ENCODE assay signal across 9 mouse cellular contexts in genomic region chr5:114134091-114134534, GRCm38 (mm10). TPM values are rescaled to one million over a fixed set of nuclear protein-coding genes. Genes with fewer than 3 reads are reported as not detected.
DNase-seq lines count a peak whose midpoint lies in the region; ATAC-seq and TF ChIP-seq lines count a peak whose summit lies in the region.
"Had no signal": no experiment of that assay in that cellular context is flagged by ENCODE, and none has a peak within 500 bp of the region (broad histone marks: within the 10 kb centered on the region; RNA-seq: fewer than 3 reads in every experiment).

No protein-coding gene starts in this region.

- TF ChIP-seq POLR2A in bone marrow macrophage, adult 2 months (IDR thresholded peaks at IDR 0.05; ENCODE audit: borderline replicate concordance, low read depth, low read length) = no peak
- TF ChIP-seq POLR2A in olfactory bulb, adult 2 months (IDR thresholded peaks at IDR 0.05; ENCODE audit: insufficient read depth, low read depth, low read length) = no peak

- no peak overlapping the region for H3K4me2 ChIP-seq in kidney, embryonic 14.5 days (replicated peaks; ENCODE audit: low read depth, low read length)
- H3K4me2 ChIP-seq in hindbrain, embryonic 16.5 days (ENCODE audit: low read length) = no peak overlapping the region
- H3K4me2 ChIP-seq: lung, embryonic 15.5 days had no signal

- peak; percentile 60 for TF ChIP-seq CTCF in E14TG2a.4 (conservative IDR thresholded peaks at IDR 0.05; ENCODE audit: low read length)
- TF ChIP-seq CTCF in bone marrow macrophage, adult 2 months (IDR thresholded peaks at IDR 0.05; ENCODE audit: low read depth, low read length) = peak; percentile 31; the same call in 1 of the 2 replicates
- TF ChIP-seq CTCF in olfactory bulb, adult 2 months (IDR thresholded peaks at IDR 0.05; ENCODE audit: insufficient read depth, low read depth, low read length) = peak; percentile 55

- peaks cover 23% of the 10 kb centered on the region for H3K4me1 ChIP-seq in kidney, embryonic 14.5 days (ENCODE audit: control insufficient read depth, insufficient read depth, low read length)
- H3K4me1 ChIP-seq in E14TG2a.4 (replicated peaks; ENCODE audit: low read depth, low read length) = peaks cover 85% of the 10 kb centered on the region
- H3K4me1 ChIP-seq in bone marrow macrophage, adult 2 months (ENCODE audit: control insufficient read depth, insufficient read depth, low read length) = peaks cover 7% of the 10 kb centered on the region; the same call in 1 of the 2 replicates
- H3K4me1 ChIP-seq in olfactory bulb, adult 2 months (ENCODE audit: control insufficient read depth, insufficient read depth, low read length) = peaks cover 45% of the 10 kb centered on the region
- peaks cover 21% of the 10 kb centered on the region for H3K4me1 ChIP-seq in hindbrain, embryonic 16.5 days (ENCODE audit: control insufficient read depth, insufficient read depth, low read depth, low read length)

- no peaks in the 10 kb centered on the region for H3K27me3 ChIP-seq in kidney, embryonic 14.5 days (ENCODE audit: control insufficient read depth, insufficient read depth, low read length)
- H3K27me3 ChIP-seq in E14TG2a.4 (ENCODE audit: insufficient read depth, low read length) = no peaks in the 10 kb centered on the region
- no peaks in the 10 kb centered on the region for H3K27me3 ChIP-seq in hindbrain, embryonic 16.5 days (replicated peaks; ENCODE audit: control insufficient read depth, insufficient read depth, low read length)
- H3K27me3 ChIP-seq: lung, embryonic 15.5 days had no signal

- H3K36me3 ChIP-seq in kidney, embryonic 14.5 days (ENCODE audit: control insufficient read depth, insufficient read depth, low read length) = peaks cover 35% of the 10 kb centered on the region
- peaks cover 71% of the 10 kb centered on the region for H3K36me3 ChIP-seq in E14TG2a.4 (ENCODE audit: insufficient read depth, low read length)
- no peaks in the 10 kb centered on the region for H3K36me3 ChIP-seq in hindbrain, embryonic 16.5 days (ENCODE audit: control insufficient read depth, insufficient read depth, low read length)

- intact Hi-C loops in gastrocnemius, postnatal 36 days (cut with DNase I) = no loop called here

- H3K9me3 ChIP-seq in kidney, embryonic 14.5 days (ENCODE audit: control insufficient read depth, low read length) = no peaks in the 10 kb centered on the region
- no peaks in the 10 kb centered on the region for H3K9me3 ChIP-seq in E14TG2a.4 (ENCODE audit: low read length)
- no peaks in the 10 kb centered on the region for H3K9me3 ChIP-seq in hindbrain, embryonic 16.5 days (ENCODE audit: control insufficient read depth, low read length)
- H3K9me3 ChIP-seq: lung, embryonic 15.5 days had no signal

- H3K4me3 ChIP-seq in kidney, embryonic 14.5 days (ENCODE audit: low read length) = no peak overlapping the region
- H3K4me3 ChIP-seq in E14TG2a.4 (replicated peaks; ENCODE audit: low read length) = no peak overlapping the region
- no peak overlapping the region for H3K4me3 ChIP-seq in bone marrow macrophage, adult 2 months (ENCODE audit: insufficient read depth, low read length)
- no peak overlapping the region for H3K4me3 ChIP-seq in olfactory bulb, adult 2 months (ENCODE audit: insufficient read depth, low read depth, low read length)
- H3K4me3 ChIP-seq in hindbrain, embryonic 16.5 days (ENCODE audit: low read length) = no peak overlapping the region
- H3K4me3 ChIP-seq: lung, embryonic 15.5 days had no signal

- H3K9ac ChIP-seq in kidney, embryonic 14.5 days (ENCODE audit: low read depth, low read length) = no peak overlapping the region
- H3K9ac ChIP-seq in hindbrain, embryonic 16.5 days (ENCODE audit: low read depth, low read length) = no peak overlapping the region
- H3K9ac ChIP-seq: lung, embryonic 15.5 days had no signal

- H3K27ac ChIP-seq in kidney, embryonic 14.5 days (ENCODE audit: low read depth, low read length) = no peak overlapping the region
- H3K27ac ChIP-seq in bone marrow macrophage, adult 2 months (ENCODE audit: insufficient read depth, low read depth, low read length) = no peak overlapping the region
- no peak overlapping the region for H3K27ac ChIP-seq in olfactory bulb, adult 2 months (ENCODE audit: insufficient read depth, low read depth, low read length)
- no peak overlapping the region for H3K27ac ChIP-seq in hindbrain, embryonic 16.5 days (ENCODE audit: low read depth, low read length)
- H3K27ac ChIP-seq: lung, embryonic 15.5 days had no signal

- no peak for ATAC-seq in kidney, embryonic 14.5 days (ENCODE audit: low FRiP score, low TSS enrichment)
- no peak for ATAC-seq in hindbrain, embryonic 16.5 days

- peak; percentile 65 for DNase-seq in kidney, adult 18-20 months
- peak; percentile 47 to 53 for DNase-seq in gastrocnemius, postnatal 36 days
- peak; percentile 58 to 65 for DNase-seq in kidney, postnatal 25 days

- WGBS in kidney, embryonic 14.5 days = 67% methylated on average over 6 of the region's 6 CpGs
- 40% methylated on average over 6 of the region's 6 CpGs for WGBS in olfactory bulb, adult 2 months
- WGBS in hindbrain, embryonic 16.5 days = 70% methylated on average over 6 of the region's 6 CpGs

RNA-seq across cellular contexts. Expression of gene Ung, which starts 3.9 kb away (rescaled TPM):
- polyA plus RNA-seq in kidney, embryonic 14.5 days (2014; fragmentation: Nextera tagmentation; extraction: Ambion mirVana) = 38.1 and 44.6 TPM in 2 replicates
- 1.8 and 3.5 TPM in 2 replicates for polyA plus RNA-seq in bone marrow macrophage, adult 2 months (2012; ENCODE audit: insufficient read depth, insufficient read length, missing spikeins)
- 10 to 100 TPM in 1 of 2 experiments, 1 to 10 TPM in 1; 9.7 to 13.2 TPM for total RNA-seq in gastrocnemius, postnatal 36 days (2021)
- polyA plus RNA-seq in olfactory bulb, adult 2 months (2012; ENCODE audit: insufficient read depth, insufficient read length, low replicate concordance, missing spikeins) = not detected in 2 replicates
- 12.1 and 14.4 TPM in 2 replicates for polyA plus RNA-seq in hindbrain, embryonic 16.5 days (2015; fragmentation: Nextera tagmentation; extraction: Ambion mirVana)

RNA-seq across cellular contexts. Expression of gene Alkbh2, which starts 6.1 kb away (rescaled TPM):
- polyA plus RNA-seq in kidney, embryonic 14.5 days (2014; fragmentation: Nextera tagmentation; extraction: Ambion mirVana) = 11.6 and 13.3 TPM in 2 replicates
- 3.3 and 4.2 TPM in 2 replicates for polyA plus RNA-seq in bone marrow macrophage, adult 2 months (2012; ENCODE audit: insufficient read depth, insufficient read length, missing spikeins)
- under 1 TPM; 0.59 to 0.69 TPM for total RNA-seq in gastrocnemius, postnatal 36 days (2021)
- not detected in 2 replicates for polyA plus RNA-seq in olfactory bulb, adult 2 months (2012; ENCODE audit: insufficient read depth, insufficient read length, low replicate concordance, missing spikeins)
- polyA plus RNA-seq in hindbrain, embryonic 16.5 days (2015; fragmentation: Nextera tagmentation; extraction: Ambion mirVana) = 4.9 and 6.4 TPM in 2 replicates

RNA-seq across cellular contexts. Expression of gene Acacb, which starts 12.2 kb away (rescaled TPM):
- polyA plus RNA-seq in kidney, embryonic 14.5 days (2014; fragmentation: Nextera tagmentation; extraction: Ambion mirVana) = 4.4 and 4.8 TPM in 2 replicates
- polyA plus RNA-seq in bone marrow macrophage, adult 2 months (2012; ENCODE audit: insufficient read depth, insufficient read length, missing spikeins) = 0.19 and 0.24 TPM in 2 replicates
- 100 to 1,000 TPM; 138 to 166 TPM for total RNA-seq in gastrocnemius, postnatal 36 days (2021)
- not detected in 2 replicates for polyA plus RNA-seq in olfactory bulb, adult 2 months (2012; ENCODE audit: insufficient read depth, insufficient read length, low replicate concordance, missing spikeins)
- 5.4 and 5.5 TPM in 2 replicates for polyA plus RNA-seq in hindbrain, embryonic 16.5 days (2015; fragmentation: Nextera tagmentation; extraction: Ambion mirVana)

RNA-seq across cellular contexts. Expression of gene Svop, which starts 42.7 kb away (rescaled TPM):
- 0.09 TPM in 1 of 2 replicates, not detected in the other for polyA plus RNA-seq in kidney, embryonic 14.5 days (2014; fragmentation: Nextera tagmentation; extraction: Ambion mirVana)
- polyA plus RNA-seq in bone marrow macrophage, adult 2 months (2012; ENCODE audit: insufficient read depth, insufficient read length, missing spikeins) = not detected in 2 replicates
- total RNA-seq in gastrocnemius, postnatal 36 days (2021) = not detected
- not detected in 2 replicates for polyA plus RNA-seq in olfactory bulb, adult 2 months (2012; ENCODE audit: insufficient read depth, insufficient read length, low replicate concordance, missing spikeins)
- polyA plus RNA-seq in hindbrain, embryonic 16.5 days (2015; fragmentation: Nextera tagmentation; extraction: Ambion mirVana) = 97.2 and 98.7 TPM in 2 replicates
